8 mouse cellular contexts compared by ENCODE assay signal in genomic region chr7:25847722-25848443, GRCm38 (mm10). TPM values are rescaled to one million over a fixed set of nuclear protein-coding genes. Genes with fewer than 3 reads are reported as not detected.
DNase-seq lines count a peak whose midpoint lies in the region; ATAC-seq and TF ChIP-seq lines count a peak whose summit lies in the region.

No protein-coding gene starts in this region.

- peak; percentile 53 for TF ChIP-seq CTCF in ES-Bruce4 (IDR thresholded peaks at IDR 0.05; ENCODE audit: low read depth, low read length)
- peak; percentile 86 for TF ChIP-seq CTCF in forebrain, postnatal 0 days (IDR thresholded peaks at IDR 0.05; ENCODE audit: low read depth)
- peak; percentile 92 for TF ChIP-seq CTCF in layer of hippocampus, adult 2 months (conservative IDR thresholded peaks at IDR 0.05)
- peak; percentile 61 for TF ChIP-seq CTCF in lung, adult 2 months (IDR thresholded peaks at IDR 0.05; ENCODE audit: insufficient read depth, low read length)

- peak overlapping the region; percentile 82 for H3K9ac ChIP-seq in ES-Bruce4 (ENCODE audit: low read depth, poor library complexity, severe bottlenecking)
- H3K9ac ChIP-seq in forebrain, postnatal 0 days = peak overlapping the region; percentile 54
- H3K9ac ChIP-seq in neural tube, embryonic 15.5 days (replicated peaks) = peak overlapping the region; percentile 58

- H3K27ac ChIP-seq in ES-Bruce4 (ENCODE audit: insufficient read depth, low read length) = no peak overlapping the region
- no peak overlapping the region; the same call in 1 of the 2 replicates for H3K27ac ChIP-seq in forebrain, postnatal 0 days (ENCODE audit: low read depth, low read length)
- H3K27ac ChIP-seq in layer of hippocampus, adult 2 months = peak overlapping the region; percentile 84
- H3K27ac ChIP-seq in neural tube, embryonic 15.5 days (replicated peaks) = peak overlapping the region; percentile 58; the same call in 1 of the 2 replicates

- no peaks in the 10 kb centered on the region for H3K36me3 ChIP-seq in ES-Bruce4 (ENCODE audit: control insufficient read depth, insufficient read depth, low read length, poor library complexity, severe bottlenecking)
- no peaks in the 10 kb centered on the region for H3K36me3 ChIP-seq in forebrain, postnatal 0 days (ENCODE audit: insufficient read depth)
- no peaks in the 10 kb centered on the region for H3K36me3 ChIP-seq in neural tube, embryonic 15.5 days

- H3K4me1 ChIP-seq in ES-Bruce4 (ENCODE audit: control insufficient read depth, insufficient read depth, low read length) = no peaks in the 10 kb centered on the region
- no peaks in the 10 kb centered on the region for H3K4me1 ChIP-seq in forebrain, postnatal 0 days (ENCODE audit: insufficient read depth)
- peaks cover 2% of the 10 kb centered on the region; the same call in 1 of the 2 replicates for H3K4me1 ChIP-seq in lung, adult 2 months (ENCODE audit: control insufficient read depth, insufficient read depth, low read length)
- H3K4me1 ChIP-seq in neural tube, embryonic 15.5 days = no peaks in the 10 kb centered on the region

- peak overlapping the region; percentile 57 for H3K4me2 ChIP-seq in forebrain, postnatal 0 days (ENCODE audit: low read depth)
- H3K4me2 ChIP-seq in neural tube, embryonic 15.5 days = peak overlapping the region; percentile 67

- H3K27me3 ChIP-seq in ES-Bruce4 (ENCODE audit: control insufficient read depth, insufficient read depth, low read length, poor library complexity, severe bottlenecking) = no peaks in the 10 kb centered on the region
- H3K27me3 ChIP-seq in forebrain, postnatal 0 days (ENCODE audit: insufficient read depth, low read length) = no peaks in the 10 kb centered on the region
- no peaks in the 10 kb centered on the region for H3K27me3 ChIP-seq in neural tube, embryonic 15.5 days (replicated peaks)

- TF ChIP-seq EP300 in ES-Bruce4 (IDR thresholded peaks at IDR 0.05; ENCODE audit: insufficient read depth, low read depth, low read length) = no peak

- 10% methylated on average over 13 of the region's 13 CpGs for WGBS in forebrain, postnatal 0 days
- WGBS in lung, adult 2 months = 10% methylated on average over 13 of the region's 13 CpGs
- WGBS in neural tube, embryonic 15.5 days = 12% methylated on average over 13 of the region's 13 CpGs

- peak; percentile 75 for DNase-seq in c-Kit-positive CD71-positive TER-119-positive erythroid progenitor cells, embryonic 14.5 days (ENCODE audit: low spot score)
- peak; percentile 95 for DNase-seq in forebrain, postnatal 0 days
- peak; percentile 94 for DNase-seq in heart, postnatal 4 days
- peak; percentile 79 to 90 for DNase-seq in layer of hippocampus, adult 2 months (ENCODE audit: low spot score in 2 of 2)
- peak; percentile 89 for DNase-seq in lung, adult 2 months
- DNase-seq in testis, postnatal 10 days (ENCODE audit: low spot score) = peak; percentile 97

- H3K9me3 ChIP-seq in ES-Bruce4 (replicated peaks; ENCODE audit: control insufficient read depth, insufficient read depth, low read length, poor library complexity, severe bottlenecking) = no peaks in the 10 kb centered on the region
- H3K9me3 ChIP-seq in forebrain, postnatal 0 days (ENCODE audit: low read length) = no peaks in the 10 kb centered on the region
- no peaks in the 10 kb centered on the region for H3K9me3 ChIP-seq in neural tube, embryonic 15.5 days (replicated peaks)

- ATAC-seq in forebrain, postnatal 0 days = peak; percentile 90
- peak; percentile 93 for ATAC-seq in neural tube, embryonic 15.5 days (ENCODE audit: low FRiP score)

- peak overlapping the region; percentile 74 for H3K4me3 ChIP-seq in ES-Bruce4 (ENCODE audit: low read depth, low read length)
- H3K4me3 ChIP-seq in forebrain, postnatal 0 days (ENCODE audit: low read depth, low read length) = peak overlapping the region; percentile 50
- peak overlapping the region; percentile 70 for H3K4me3 ChIP-seq in layer of hippocampus, adult 2 months
- peak overlapping the region; percentile 50 for H3K4me3 ChIP-seq in lung, adult 2 months (replicated peaks; ENCODE audit: extremely low read depth, low read depth, low read length)
- peak overlapping the region; percentile 54 for H3K4me3 ChIP-seq in neural tube, embryonic 15.5 days (replicated peaks)

- no peak for TF ChIP-seq POLR2A in ES-Bruce4 (IDR thresholded peaks at IDR 0.05; ENCODE audit: insufficient read depth, low read length)
- no peak for TF ChIP-seq POLR2A in lung, adult 2 months (IDR thresholded peaks at IDR 0.05; ENCODE audit: borderline replicate concordance, extremely low read depth, low read depth, low read length)

RNA-seq across cellular contexts. Expression of gene Cyp2s1, which starts 31.2 kb away (rescaled TPM):
- polyA plus RNA-seq in ES-Bruce4 (2011; ENCODE audit: insufficient read depth, insufficient read length, low read depth, missing spikeins) = 2.8 and 3.1 TPM in 2 replicates
- total RNA-seq in forebrain, postnatal 0 days (2014; rRNA removed) = 1.2 and 2.0 TPM in 2 replicates
- 1.4 and 1.9 TPM in 2 replicates for polyA plus RNA-seq in forebrain, postnatal 0 days (2015; fragmentation: Nextera tagmentation; extraction: Ambion mirVana)
- total RNA-seq in heart, postnatal 4 days (2021) = 1 to 10 TPM; 7.5 to 8.7 TPM
- 1 to 10 TPM; 1.4 to 2.3 TPM for total RNA-seq in layer of hippocampus, adult 2 months (2021)
- 116 and 135 TPM in 2 replicates for polyA plus RNA-seq in lung, adult 2 months (2012; rRNA removed)
- polyA plus RNA-seq in neural tube, embryonic 15.5 days (2015; fragmentation: Nextera tagmentation; extraction: Ambion mirVana) = 2.8 and 6.1 TPM in 2 replicates

RNA-seq across cellular contexts. Expression of gene Cyp2b10, which starts 49.5 kb away (rescaled TPM):
- polyA plus RNA-seq in ES-Bruce4 (2011; ENCODE audit: insufficient read depth, insufficient read length, low read depth, missing spikeins) = not detected in 2 replicates
- total RNA-seq in forebrain, postnatal 0 days (2014; rRNA removed) = not detected in 2 replicates
- polyA plus RNA-seq in forebrain, postnatal 0 days (2015; fragmentation: Nextera tagmentation; extraction: Ambion mirVana) = not detected in 2 replicates
- total RNA-seq in heart, postnatal 4 days (2021) = under 1 TPM; 0.31 to 0.45 TPM
- total RNA-seq in layer of hippocampus, adult 2 months (2021) = under 1 TPM; 0.25 to 0.26 TPM
- 120 and 161 TPM in 2 replicates for polyA plus RNA-seq in lung, adult 2 months (2012; rRNA removed)
- polyA plus RNA-seq in neural tube, embryonic 15.5 days (2015; fragmentation: Nextera tagmentation; extraction: Ambion mirVana) = not detected in 2 replicates

RNA-seq across cellular contexts. Expression of gene Axl, which starts 59.4 kb away (rescaled TPM):
- polyA plus RNA-seq in ES-Bruce4 (2011; ENCODE audit: insufficient read depth, insufficient read length, low read depth, missing spikeins) = 16.4 and 21.5 TPM in 2 replicates
- 15.8 and 17.7 TPM in 2 replicates for total RNA-seq in forebrain, postnatal 0 days (2014; rRNA removed)
- 14.6 and 16.1 TPM in 2 replicates for polyA plus RNA-seq in forebrain, postnatal 0 days (2015; fragmentation: Nextera tagmentation; extraction: Ambion mirVana)
- total RNA-seq in heart, postnatal 4 days (2021) = 10 to 100 TPM; 79.5 to 90.3 TPM
- total RNA-seq in layer of hippocampus, adult 2 months (2021) = 10 to 100 TPM; 36.6 to 41.1 TPM
- polyA plus RNA-seq in lung, adult 2 months (2012; rRNA removed) = 91.8 and 92.0 TPM in 2 replicates
- 27.6 and 35.8 TPM in 2 replicates for polyA plus RNA-seq in neural tube, embryonic 15.5 days (2015; fragmentation: Nextera tagmentation; extraction: Ambion mirVana)

Comparison
In these comparisons a context has a peak if more than half of its experiments do, and no peak if none do; other contexts are left out.
1. H3K27ac ChIP-seq: peak in layer of hippocampus, adult 2 months (single experiment) and neural tube, embryonic 15.5 days (single experiment); none in ES-Bruce4 (single experiment) and forebrain, postnatal 0 days (single experiment).
2. RNA of gene Cyp2s1, which starts 31.2 kb away (polyA plus RNA-seq): 116 to 135 TPM in lung, adult 2 months; 2.8 to 3.1 TPM in ES-Bruce4, 2.8 to 6.1 TPM in neural tube, embryonic 15.5 days and 1.4 to 1.9 TPM in forebrain, postnatal 0 days; every median in the first group is over 10 times any median in the second.
3. RNA of gene Cyp2b10, which starts 49.5 kb away (polyA plus RNA-seq): 120 to 161 TPM in lung, adult 2 months; not detected in neural tube, embryonic 15.5 days, not detected in forebrain, postnatal 0 days and not detected in ES-Bruce4; every median in the first group is over 100 times any median in the second.
4. Peak in every context shown above with its lines, with median percentiles within 50 percentile points of each other: H3K4me3 ChIP-seq, H3K9ac ChIP-seq, CTCF ChIP-seq and DNase-seq.